Mouse (Mus musculus): ENCODE measurements around the gene Samd15. TPM values are rescaled to one million over a fixed set of nuclear protein-coding genes. Genes with fewer than 3 reads are reported as not detected.

Samd15 gene
- polyA plus RNA-seq, 1 experiment: not detected

DNA sequence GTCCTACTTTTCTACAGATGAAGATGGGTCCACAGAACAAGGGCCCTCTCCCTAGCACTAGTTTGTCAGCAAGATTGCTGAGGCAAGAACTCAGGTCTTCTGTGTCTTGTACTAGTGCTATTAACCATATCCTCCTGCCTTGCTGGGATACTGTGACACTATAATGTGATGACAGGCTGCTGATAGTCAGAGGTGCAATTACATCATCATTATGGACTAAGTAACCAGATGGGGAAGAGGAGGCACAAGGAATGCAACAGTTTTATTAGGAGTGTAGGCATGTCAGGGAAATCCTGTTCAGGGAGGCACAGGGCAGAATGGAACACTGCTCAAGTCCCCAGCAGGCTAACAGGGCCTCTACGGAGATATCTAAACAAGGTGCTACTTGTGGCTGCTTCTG, 39.1 kb downstream of the Samd15 start, which contains the start of gene Noxred1:
Noxred1 (minus strand) TSS at position 101 of the 400 bp plus-strand sequence.
- 91% methylated on average over 1 of the region's 1 CpGs for WGBS
- TF ChIP-seq CTCF (IDR thresholded peaks at IDR 0.05; ENCODE audit: control insufficient read depth, insufficient read depth, low read length): no peak
- no peak for TF ChIP-seq POLR2A (IDR thresholded peaks at IDR 0.05; ENCODE audit: borderline replicate concordance, control insufficient read depth, low read depth, low read length)
- Histone ChIP-seq H3K4me1 (ENCODE audit: control insufficient read depth, insufficient read depth, low read length) (peaks cover 5% of the 10 kb centered on the region; the same call in 1 of the 2 replicates), H3K4me3 (replicated peaks; ENCODE audit: control insufficient read depth, low read depth, low read length) (no peak within 1 kb of the TSS), H3K27ac (ENCODE audit: control insufficient read depth, insufficient read depth, low read depth, low read length, poor library complexity) (peak within 1 kb of the TSS; percentile 73; the same call in 1 of the 2 replicates)

DNA sequence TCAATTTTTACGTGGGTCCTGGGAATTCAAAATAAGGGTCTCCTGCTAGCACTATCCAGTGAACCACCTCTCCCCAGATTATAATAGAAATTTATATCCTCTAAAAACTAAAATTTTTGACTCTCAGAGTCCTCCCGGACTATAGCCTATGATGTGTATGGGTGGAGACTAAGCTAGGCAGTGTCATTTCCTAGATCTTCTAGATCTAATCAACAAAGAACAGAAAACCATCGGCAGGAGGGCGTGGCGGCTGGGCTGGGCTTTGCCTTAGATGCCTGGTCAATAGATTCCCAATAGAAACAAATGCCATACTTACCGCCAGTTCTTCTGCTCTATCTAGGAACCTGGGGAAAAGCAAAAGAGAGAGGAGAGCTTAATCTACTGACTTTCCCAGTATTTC, 50.6 kb downstream of the Samd15 start:
- Histone ChIP-seq H3K4me1 (ENCODE audit: control insufficient read depth, insufficient read depth, low read length) (no peaks in the 10 kb centered on the region), H3K27ac (ENCODE audit: control insufficient read depth, insufficient read depth, low read depth, low read length, poor library complexity) (no peak overlapping the region), H3K4me3 (replicated peaks; ENCODE audit: control insufficient read depth, low read depth, low read length) (no peak overlapping the region)
- 69% methylated on average over 6 of the region's 6 CpGs for WGBS
- no peak for TF ChIP-seq POLR2A (IDR thresholded peaks at IDR 0.05; ENCODE audit: borderline replicate concordance, control insufficient read depth, low read depth, low read length)
- no peak for TF ChIP-seq CTCF (IDR thresholded peaks at IDR 0.05; ENCODE audit: control insufficient read depth, insufficient read depth, low read length)

- Histone ChIP-seq H3K27ac (ENCODE audit: control insufficient read depth, insufficient read depth, low read depth, low read length, poor library complexity) (no peak overlapping the region), H3K4me3 (replicated peaks; ENCODE audit: control insufficient read depth, low read depth, low read length) (no peak overlapping the region), H3K4me1 (ENCODE audit: control insufficient read depth, insufficient read depth, low read length) (no peaks in the 10 kb centered on the region)
- TF ChIP-seq POLR2A (IDR thresholded peaks at IDR 0.05; ENCODE audit: borderline replicate concordance, control insufficient read depth, low read depth, low read length) (no peak), CTCF (IDR thresholded peaks at IDR 0.05; ENCODE audit: control insufficient read depth, insufficient read depth, low read length) (no peak)
- WGBS: 90% methylated on average over 6 of the region's 6 CpGs
Observed at GRCm38 (mm10) chr12:87253878-87254277, 54.4 kb downstream of the Samd15 start.

GRCm38 (mm10) chr12:87256629-87257028, 57.1 kb downstream of the Samd15 start:
- Histone ChIP-seq H3K4me3 (replicated peaks; ENCODE audit: control insufficient read depth, low read depth, low read length) (no peak overlapping the region), H3K27ac (ENCODE audit: control insufficient read depth, insufficient read depth, low read depth, low read length, poor library complexity) (no peak overlapping the region), H3K4me1 (ENCODE audit: control insufficient read depth, insufficient read depth, low read length) (peaks cover 2% of the 10 kb centered on the region; the same call in 1 of the 2 replicates)
- WGBS: 89% methylated on average over 5 of the region's 5 CpGs
- TF ChIP-seq CTCF (IDR thresholded peaks at IDR 0.05; ENCODE audit: control insufficient read depth, insufficient read depth, low read length): no peak
- no peak for TF ChIP-seq POLR2A (IDR thresholded peaks at IDR 0.05; ENCODE audit: borderline replicate concordance, control insufficient read depth, low read depth, low read length)

GRCm38 (mm10) chr12:87260562-87260961, 61.0 kb downstream of the Samd15 start:
- Histone ChIP-seq H3K4me1 (ENCODE audit: control insufficient read depth, insufficient read depth, low read length) (peaks cover 3% of the 10 kb centered on the region; the same call in 1 of the 2 replicates), H3K4me3 (replicated peaks; ENCODE audit: control insufficient read depth, low read depth, low read length) (no peak overlapping the region), H3K27ac (ENCODE audit: control insufficient read depth, insufficient read depth, low read depth, low read length, poor library complexity) (no peak overlapping the region)
- 89% methylated on average over 8 of the region's 8 CpGs for WGBS
- TF ChIP-seq CTCF (IDR thresholded peaks at IDR 0.05; ENCODE audit: control insufficient read depth, insufficient read depth, low read length) (no peak), POLR2A (IDR thresholded peaks at IDR 0.05; ENCODE audit: borderline replicate concordance, control insufficient read depth, low read depth, low read length) (no peak)

Other genes starting within 250 kb of the Samd15 start
- not detected in 2 replicates for gene Zdhhc22, start 209.3 kb upstream of the Samd15 start, polyA plus RNA-seq (2011; ENCODE audit: insufficient read depth, insufficient read length, low replicate concordance, missing spikeins)
- gene Tmem63c, start 178.4 kb upstream of the Samd15 start, polyA plus RNA-seq (2011; ENCODE audit: insufficient read depth, insufficient read length, low replicate concordance, missing spikeins): not detected in 2 replicates
- gene Ngb, start 97.2 kb upstream of the Samd15 start, polyA plus RNA-seq (2011; ENCODE audit: insufficient read depth, insufficient read length, low replicate concordance, missing spikeins): not detected in 2 replicates
- gene Gstz1, start 52.6 kb upstream of the Samd15 start, polyA plus RNA-seq (2011; ENCODE audit: insufficient read depth, insufficient read length, low replicate concordance, missing spikeins): 14.7 and 25.1 TPM in 2 replicates
- 1.4 and 3.4 TPM in 2 replicates for gene Pomt2, start 51.8 kb upstream of the Samd15 start, polyA plus RNA-seq (2011; ENCODE audit: insufficient read depth, insufficient read length, low replicate concordance, missing spikeins)
- gene Tmed8, start 731 bp downstream of the Samd15 start, polyA plus RNA-seq (2011; ENCODE audit: insufficient read depth, insufficient read length, low replicate concordance, missing spikeins): 2.2 and 5.0 TPM in 2 replicates
- gene Noxred1, start 39.0 kb downstream of the Samd15 start, polyA plus RNA-seq (2011; ENCODE audit: insufficient read depth, insufficient read length, low replicate concordance, missing spikeins): 2.6 TPM in 1 of 2 replicates, not detected in the other
- 10.8 and 23.7 TPM in 2 replicates for gene Vipas39, start 66.5 kb downstream of the Samd15 start, polyA plus RNA-seq (2011; ENCODE audit: insufficient read depth, insufficient read length, low replicate concordance, missing spikeins)
- gene Ahsa1, start 66.8 kb downstream of the Samd15 start, polyA plus RNA-seq (2011; ENCODE audit: insufficient read depth, insufficient read length, low replicate concordance, missing spikeins): 49.0 and 74.4 TPM in 2 replicates
- gene Ism2, start 100.0 kb downstream of the Samd15 start, polyA plus RNA-seq (2011; ENCODE audit: insufficient read depth, insufficient read length, low replicate concordance, missing spikeins): not detected in 2 replicates
- 10.7 and 31.6 TPM in 2 replicates for gene Sptlc2, start 188.6 kb downstream of the Samd15 start, polyA plus RNA-seq (2011; ENCODE audit: insufficient read depth, insufficient read length, low replicate concordance, missing spikeins)
- 67.6 and 160 TPM in 2 replicates for gene Slirp, start 244.2 kb downstream of the Samd15 start, polyA plus RNA-seq (2011; ENCODE audit: insufficient read depth, insufficient read length, low replicate concordance, missing spikeins)
- gene Alkbh1, start 244.3 kb downstream of the Samd15 start, polyA plus RNA-seq (2011; ENCODE audit: insufficient read depth, insufficient read length, low replicate concordance, missing spikeins): 11.1 and 19.8 TPM in 2 replicates